Mouse (Mus musculus) C2C12 (cell line): ENCODE measurements at regions not wholly inside any gene's neighbourhood (a gene's known extent, or its start where the extent isn't known, plus 50 kb on each side); places are given as distances from the start of the nearest gene placed in this dataset.

Experiments
- CTCF ChIP-seq: IDR thresholded peaks from one replicate; pipeline ENCODE4 v1.5.1; 2011; ENCODE audit not compliant: control insufficient read depth, insufficient read depth, insufficient read length
- MAX ChIP-seq: IDR thresholded peaks from one replicate; pipeline ENCODE4 v1.6.1; 2011; ENCODE audit warnings: mild to moderate bottlenecking, control low read depth
- USF1 ChIP-seq: IDR thresholded peaks from one replicate; pipeline ENCODE4 v1.6.1; 2011; ENCODE audit warnings: low read depth, mild to moderate bottlenecking, control low read depth, moderate library complexity

GRCm38 (mm10) chr2:95521624-95522023 lies 796.3 kb upstream of the Lrrc4c start:
- TF ChIP-seq CTCF, result no peak
- no peak for TF ChIP-seq USF1
- no peak for TF ChIP-seq MAX
